In genomic region chr11:113666205-113666604, GRCm38 (mm10) we compare ENCODE assay signal across 16 mouse cellular contexts. TPM values are rescaled to one million over a fixed set of nuclear protein-coding genes. Genes with fewer than 3 reads are reported as not detected.
A peak's percentile ranks its signal among the peaks of the same experiment; 100 is the strongest.
DNase-seq lines count a peak whose midpoint lies in the region; ATAC-seq and TF ChIP-seq lines count a peak whose summit lies in the region.
"Had no signal": no experiment of that assay in that cellular context is flagged by ENCODE, and none has a peak within 500 bp of the region (broad histone marks: within the 10 kb centered on the region; RNA-seq: fewer than 3 reads in every experiment).

No protein-coding gene starts in this region.

- H3K4me1 ChIP-seq in kidney, embryonic 16.5 days (ENCODE audit: insufficient read depth, low read length), result peaks cover 25% of the 10 kb centered on the region
- peaks cover 16% of the 10 kb centered on the region; the same call in 1 of the 2 replicates for H3K4me1 ChIP-seq in kidney, embryonic 14.5 days (ENCODE audit: control insufficient read depth, insufficient read depth, low read length)
- H3K4me1 ChIP-seq in MEL (ENCODE audit: control insufficient read depth in 1 of 2, insufficient read depth in 2 of 2, low read length in 2 of 2), result peaks cover 0 to 8% of the 10 kb centered on the region in 2 experiments; a peak in 2 of 4 replicates
- H3K4me1 ChIP-seq in liver, embryonic 15.5 days (replicated peaks), result peaks cover 61% of the 10 kb centered on the region

- WGBS in kidney, embryonic 16.5 days, result 69% methylated on average over 6 of the region's 6 CpGs
- 79% methylated on average over 6 of the region's 6 CpGs for WGBS in kidney, embryonic 14.5 days
- 38% methylated on average over 6 of the region's 6 CpGs for WGBS in liver, embryonic 15.5 days (ENCODE audit: insufficient replicate concordance)

- no peak for TF ChIP-seq RAD21 in MEL (IDR thresholded peaks at IDR 0.05; ENCODE audit: low read depth, low read length)

- ATAC-seq in kidney, embryonic 16.5 days (ENCODE audit: low FRiP score, low TSS enrichment), result no peak
- no peak for ATAC-seq in kidney, embryonic 14.5 days (ENCODE audit: low FRiP score, low TSS enrichment)
- 0 out of 2 replicates have a peak, but pooled peaks have one; percentile 49 for ATAC-seq in erythroid progenitor cell, adult 5-6 weeks (replicated peaks; ENCODE audit: low FRiP score, poor library complexity, severe bottlenecking)
- ATAC-seq in liver, embryonic 15.5 days (ENCODE audit: insufficient read depth), result peak; percentile 68
- ATAC-seq in monocyte, adult 5-6 weeks (replicated peaks; ENCODE audit: insufficient number of reproducible peaks, low FRiP score, low TSS enrichment, poor library complexity, severe bottlenecking), result no peak

- H3K36me3 ChIP-seq in kidney, embryonic 16.5 days (ENCODE audit: insufficient read depth, low read length), result peaks cover 31% of the 10 kb centered on the region
- peaks cover 56% of the 10 kb centered on the region for H3K36me3 ChIP-seq in kidney, embryonic 14.5 days (ENCODE audit: control insufficient read depth, insufficient read depth, low read length)
- H3K36me3 ChIP-seq in MEL (ENCODE audit: control insufficient read depth in 1 of 2, insufficient read depth in 2 of 2, low read length in 2 of 2), result peaks cover 14 to 38% of the 10 kb centered on the region in 2 experiments
- peaks cover 84% of the 10 kb centered on the region for H3K36me3 ChIP-seq in liver, embryonic 15.5 days (replicated peaks)

- no peak for TF ChIP-seq CTCF in MEL (IDR thresholded peaks at IDR 0.05 in 2 of 3, conservative IDR thresholded peaks at IDR 0.05 in 1 of 3; ENCODE audit: control insufficient read depth in 1 of 3, insufficient read depth in 1 of 3, low read depth in 2 of 3, low read length in 3 of 3, poor library complexity in 1 of 3, severe bottlenecking in 1 of 3)

- H3K4me2 ChIP-seq in kidney, embryonic 16.5 days (replicated peaks; ENCODE audit: low read depth, low read length), result 0 out of 2 replicates have a peak overlapping the region, but pooled peaks have one; percentile 23
- H3K4me2 ChIP-seq in kidney, embryonic 14.5 days (replicated peaks; ENCODE audit: low read depth, low read length), result no peak overlapping the region
- H3K4me2 ChIP-seq in liver, embryonic 15.5 days, result peak overlapping the region; percentile 47
- H3K4me2 ChIP-seq: lung, embryonic 15.5 days; neural tube, embryonic 13.5 days had no signal

- no peak for TF ChIP-seq POLR2A in MEL (IDR thresholded peaks at IDR 0.05; ENCODE audit: control insufficient read depth in 1 of 2, insufficient read depth in 1 of 2, low read depth in 1 of 2, low read length in 2 of 2, poor library complexity in 1 of 2)

- DNase-seq in MEL (ENCODE audit: low read depth, low spot score), result no peak
- DNase-seq in right cerebral cortex, postnatal 10 days (ENCODE audit: low spot score in 2 of 2), result no peak
- DNase-seq: embryo, embryonic 11 days; gastrocnemius, postnatal 10 days; heart, postnatal 36 days; layer of hippocampus, postnatal 36 days; left cerebral cortex, postnatal 4 days had no signal

- H3K9ac ChIP-seq in kidney, embryonic 16.5 days (replicated peaks; ENCODE audit: low read length), result no peak overlapping the region
- no peak overlapping the region for H3K9ac ChIP-seq in kidney, embryonic 14.5 days (ENCODE audit: low read depth, low read length)
- no peak overlapping the region for H3K9ac ChIP-seq in MEL (ENCODE audit: control insufficient read depth, low read depth, low read length, poor library complexity, severe bottlenecking)
- no peak overlapping the region for H3K9ac ChIP-seq in liver, embryonic 15.5 days
- H3K9ac ChIP-seq: lung, embryonic 15.5 days; neural tube, embryonic 13.5 days had no signal

- no peaks in the 10 kb centered on the region for H3K9me3 ChIP-seq in kidney, embryonic 16.5 days (ENCODE audit: low read length)
- no peaks in the 10 kb centered on the region for H3K9me3 ChIP-seq in kidney, embryonic 14.5 days (ENCODE audit: control insufficient read depth, low read length)
- no peaks in the 10 kb centered on the region for H3K9me3 ChIP-seq in MEL (replicated peaks; ENCODE audit: insufficient read depth, low read length)
- H3K9me3 ChIP-seq in liver, embryonic 15.5 days (replicated peaks), result no peaks in the 10 kb centered on the region
- H3K9me3 ChIP-seq: lung, embryonic 15.5 days; neural tube, embryonic 13.5 days had no signal

- no peaks in the 10 kb centered on the region for H3K27me3 ChIP-seq in kidney, embryonic 16.5 days (ENCODE audit: insufficient read depth, low read length)
- no peaks in the 10 kb centered on the region for H3K27me3 ChIP-seq in kidney, embryonic 14.5 days (ENCODE audit: control insufficient read depth, insufficient read depth, low read length)
- H3K27me3 ChIP-seq in MEL (ENCODE audit: control insufficient read depth in 1 of 2, insufficient read depth in 2 of 2, low read length in 2 of 2), result no peaks in the 10 kb centered on the region
- H3K27me3 ChIP-seq in liver, embryonic 15.5 days, result no peaks in the 10 kb centered on the region
- H3K27me3 ChIP-seq: lung, embryonic 15.5 days; neural tube, embryonic 13.5 days had no signal

- TF ChIP-seq EP300 in MEL (IDR thresholded peaks at IDR 0.05; ENCODE audit: low read depth in 1 of 2, low read length in 2 of 2), result no peak

- H3K79me2 ChIP-seq in MEL (ENCODE audit: control insufficient read depth, insufficient read depth, low read length, poor library complexity), result peaks cover 10% of the 10 kb centered on the region

- H3K27ac ChIP-seq in kidney, embryonic 16.5 days (ENCODE audit: low read length), result peak overlapping the region; percentile 87
- no peak overlapping the region for H3K27ac ChIP-seq in kidney, embryonic 14.5 days (ENCODE audit: low read depth, low read length)
- H3K27ac ChIP-seq in MEL (ENCODE audit: control insufficient read depth, low read depth, low read length), result no peak overlapping the region
- H3K27ac ChIP-seq in liver, embryonic 15.5 days (replicated peaks), result peak overlapping the region; percentile 63

- no peak overlapping the region for H3K4me3 ChIP-seq in kidney, embryonic 16.5 days (ENCODE audit: low read length)
- no peak overlapping the region for H3K4me3 ChIP-seq in kidney, embryonic 14.5 days (ENCODE audit: low read length)
- H3K4me3 ChIP-seq in MEL (ENCODE audit: control insufficient read depth in 1 of 2, insufficient read depth in 1 of 2, low read depth in 2 of 2, low read length in 2 of 2), result no peak overlapping the region
- H3K4me3 ChIP-seq in liver, embryonic 15.5 days (replicated peaks), result no peak overlapping the region; the same call in 1 of the 2 replicates
- H3K4me3 ChIP-seq: lung, embryonic 15.5 days; neural tube, embryonic 13.5 days had no signal

RNA-seq across cellular contexts. Expression of gene Slc39a11, which starts 16.3 kb away (rescaled TPM):
- 23.5 and 25.4 TPM in 2 replicates for polyA plus RNA-seq in kidney, embryonic 16.5 days (2015; fragmentation: Nextera tagmentation; extraction: Ambion mirVana)
- 11.3 and 16.4 TPM in 2 replicates for polyA plus RNA-seq in kidney, embryonic 14.5 days (2014; fragmentation: Nextera tagmentation; extraction: Ambion mirVana)
- 33.6 and 45.6 TPM in 2 replicates for total RNA-seq in MEL (2012; rRNA removed)
- polyA plus RNA-seq in MEL (2012; ENCODE audit: insufficient read depth in 1 of 2, insufficient read length in 2 of 2, low read depth in 1 of 2, low replicate concordance in 2 of 2, missing spikeins in 1 of 2), result 10 to 100 TPM in 1 of 2 experiments, not detected in 1; 34.2 TPM
- total RNA-seq in erythroid progenitor cell, adult 5-6 weeks (2015; ENCODE audit: low replicate concordance), result 3.6 and 5.4 TPM in 2 replicates
- total RNA-seq in erythroid progenitor cell, adult 5-6 weeks (2017; ENCODE audit: low replicate concordance), result 3.5 and 4.7 TPM in 2 replicates
- polyA plus RNA-seq in liver, embryonic 15.5 days (2015; fragmentation: Nextera tagmentation; extraction: Ambion mirVana), result 12.4 and 14.5 TPM in 2 replicates
- total RNA-seq in monocyte, adult 5-6 weeks (2017), result 7.1 to 9.8 TPM (median 8.9 TPM) in 3 replicates

RNA-seq across cellular contexts. Expression of gene Cog1, which starts 17.2 kb away (rescaled TPM):
- 25.1 and 28.2 TPM in 2 replicates for polyA plus RNA-seq in kidney, embryonic 16.5 days (2015; fragmentation: Nextera tagmentation; extraction: Ambion mirVana)
- polyA plus RNA-seq in kidney, embryonic 14.5 days (2014; fragmentation: Nextera tagmentation; extraction: Ambion mirVana), result 16.6 and 29.3 TPM in 2 replicates
- 26.4 and 29.4 TPM in 2 replicates for total RNA-seq in MEL (2012; rRNA removed)
- polyA plus RNA-seq in MEL (2012; ENCODE audit: insufficient read depth in 1 of 2, insufficient read length in 2 of 2, low read depth in 1 of 2, low replicate concordance in 2 of 2, missing spikeins in 1 of 2), result 100 to 1,000 TPM in 1 of 2 experiments, 10 to 100 TPM in 1; 37.4 to 113 TPM
- total RNA-seq in erythroid progenitor cell, adult 5-6 weeks (2015; ENCODE audit: low replicate concordance), result 29.8 and 33.2 TPM in 2 replicates
- total RNA-seq in erythroid progenitor cell, adult 5-6 weeks (2017; ENCODE audit: low replicate concordance), result 30.3 and 38.8 TPM in 2 replicates
- polyA plus RNA-seq in liver, embryonic 15.5 days (2015; fragmentation: Nextera tagmentation; extraction: Ambion mirVana), result 14.9 and 15.0 TPM in 2 replicates
- total RNA-seq in monocyte, adult 5-6 weeks (2017), result 15.0 to 35.6 TPM (median 20.2 TPM) in 3 replicates

RNA-seq across cellular contexts. Expression of gene Fam104a, which starts 17.8 kb away (rescaled TPM):
- polyA plus RNA-seq in kidney, embryonic 16.5 days (2015; fragmentation: Nextera tagmentation; extraction: Ambion mirVana), result 43.8 and 45.7 TPM in 2 replicates
- polyA plus RNA-seq in kidney, embryonic 14.5 days (2014; fragmentation: Nextera tagmentation; extraction: Ambion mirVana), result 49.7 and 49.8 TPM in 2 replicates
- 34.6 and 38.1 TPM in 2 replicates for total RNA-seq in MEL (2012; rRNA removed)
- polyA plus RNA-seq in MEL (2012; ENCODE audit: insufficient read depth in 1 of 2, insufficient read length in 2 of 2, low read depth in 1 of 2, low replicate concordance in 2 of 2, missing spikeins in 1 of 2), result 10 to 100 TPM in 1 of 2 experiments, not detected in 1; 33.6 TPM
- total RNA-seq in erythroid progenitor cell, adult 5-6 weeks (2015; ENCODE audit: low replicate concordance), result 24.1 and 24.3 TPM in 2 replicates
- total RNA-seq in erythroid progenitor cell, adult 5-6 weeks (2017; ENCODE audit: low replicate concordance), result 21.4 and 35.7 TPM in 2 replicates
- 40.6 and 45.1 TPM in 2 replicates for polyA plus RNA-seq in liver, embryonic 15.5 days (2015; fragmentation: Nextera tagmentation; extraction: Ambion mirVana)
- 17.2 to 28.1 TPM (median 27.7 TPM) in 3 replicates for total RNA-seq in monocyte, adult 5-6 weeks (2017)

RNA-seq across cellular contexts. Expression of gene D11Wsu47e, which starts 18.0 kb away (rescaled TPM):
- polyA plus RNA-seq in kidney, embryonic 16.5 days (2015; fragmentation: Nextera tagmentation; extraction: Ambion mirVana), result 23.7 and 27.6 TPM in 2 replicates
- polyA plus RNA-seq in kidney, embryonic 14.5 days (2014; fragmentation: Nextera tagmentation; extraction: Ambion mirVana), result 20.5 and 29.7 TPM in 2 replicates
- 32.5 and 40.6 TPM in 2 replicates for total RNA-seq in MEL (2012; rRNA removed)
- 10 to 100 TPM in 1 of 2 experiments, not detected in 1; 25.0 TPM for polyA plus RNA-seq in MEL (2012; ENCODE audit: insufficient read depth in 1 of 2, insufficient read length in 2 of 2, low read depth in 1 of 2, low replicate concordance in 2 of 2, missing spikeins in 1 of 2)
- 10.1 TPM in 1 of 2 replicates, not detected in the other for total RNA-seq in erythroid progenitor cell, adult 5-6 weeks (2015; ENCODE audit: low replicate concordance)
- total RNA-seq in erythroid progenitor cell, adult 5-6 weeks (2017; ENCODE audit: low replicate concordance), result 3.8 and 9.0 TPM in 2 replicates
- 9.2 and 10.8 TPM in 2 replicates for polyA plus RNA-seq in liver, embryonic 15.5 days (2015; fragmentation: Nextera tagmentation; extraction: Ambion mirVana)
- 5.9 to 15.9 TPM (median 13.4 TPM) in 3 replicates for total RNA-seq in monocyte, adult 5-6 weeks (2017)

RNA-seq across cellular contexts. Expression of gene Cpsf4l, which starts 43.6 kb away (rescaled TPM):
- polyA plus RNA-seq in kidney, embryonic 16.5 days (2015; fragmentation: Nextera tagmentation; extraction: Ambion mirVana), result 1.3 and 1.4 TPM in 2 replicates
- 0.90 and 1.4 TPM in 2 replicates for polyA plus RNA-seq in kidney, embryonic 14.5 days (2014; fragmentation: Nextera tagmentation; extraction: Ambion mirVana)
- total RNA-seq in MEL (2012; rRNA removed), result not detected in 2 replicates
- polyA plus RNA-seq in MEL (2012; ENCODE audit: insufficient read depth in 1 of 2, insufficient read length in 2 of 2, low read depth in 1 of 2, low replicate concordance in 2 of 2, missing spikeins in 1 of 2), result under 1 TPM in 1 of 2 experiments, not detected in 1; 0.70 TPM
- not detected in 2 replicates for total RNA-seq in erythroid progenitor cell, adult 5-6 weeks (2015; ENCODE audit: low replicate concordance)
- total RNA-seq in erythroid progenitor cell, adult 5-6 weeks (2017; ENCODE audit: low replicate concordance), result not detected in 2 replicates
- not detected in 2 replicates for polyA plus RNA-seq in liver, embryonic 15.5 days (2015; fragmentation: Nextera tagmentation; extraction: Ambion mirVana)
- total RNA-seq in monocyte, adult 5-6 weeks (2017), result not detected in 3 replicates
- total RNA-seq: gastrocnemius, postnatal 10 days; heart, adult 8-10 months; heart, postnatal 36 days; layer of hippocampus, postnatal 36 days; left cerebral cortex, postnatal 4 days had no signal
- polyA plus RNA-seq: C2C12 had no signal

Comparison
In these comparisons a context has a peak if more than half of its experiments do, and no peak if none do; other contexts are left out.
1. H3K27ac ChIP-seq: peak in kidney, embryonic 16.5 days (single experiment) and liver, embryonic 15.5 days (single experiment); none in kidney, embryonic 14.5 days (single experiment) and MEL (single experiment).
2. ATAC-seq: peak in erythroid progenitor cell, adult 5-6 weeks (single experiment) and liver, embryonic 15.5 days (single experiment); none in kidney, embryonic 16.5 days (single experiment), kidney, embryonic 14.5 days (single experiment) and monocyte, adult 5-6 weeks (single experiment).